Mouse (Mus musculus) stomach, postnatal 0 days (tissue): ENCODE data around the gene Prr19.

ENCODE experiments used
- CTCF ChIP-seq: IDR thresholded peaks from 2 replicates; pipeline ENCODE4 v1.5.1; 2016; ENCODE audit warnings: antibody characterized with exemption, low read depth, mild to moderate bottlenecking, moderate library complexity
- EP300 ChIP-seq: optimal IDR thresholded peaks from 2 replicates; pipeline ENCODE3; 2016; ENCODE audit warnings: antibody characterized with exemption

DNA sequence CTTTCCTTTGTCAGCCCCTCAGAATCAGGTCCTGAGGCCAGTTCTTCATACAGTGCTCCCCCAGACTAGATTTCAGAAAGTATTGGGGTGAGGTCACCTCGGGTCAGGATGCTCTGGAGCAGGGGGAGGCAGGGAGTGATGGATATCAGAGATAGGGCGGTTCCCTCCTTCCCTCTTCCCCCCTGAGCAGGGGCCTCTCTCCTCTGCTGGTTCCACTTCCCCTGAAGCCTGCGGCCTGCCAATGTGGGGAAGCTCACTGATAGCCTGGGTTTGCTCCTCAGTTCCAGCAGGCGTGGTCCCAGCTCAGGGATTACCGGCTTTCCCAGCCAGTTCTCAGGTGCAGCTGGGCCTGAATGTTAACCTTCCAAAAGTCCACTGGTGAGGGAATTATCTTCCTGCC, 17.6 kb upstream of the Prr19 start:
- TF ChIP-seq EP300 (no peak), CTCF (no peak)
